Mouse (Mus musculus) hindbrain, postnatal 0 days (tissue): ENCODE measurements around the gene Urm1. TPM values are rescaled to one million over a fixed set of nuclear protein-coding genes. Genes with fewer than 3 reads are reported as not detected.

Experiments
- ATAC-seq: fragments of 200-750 bp; cut with Nextera tagmentation; 2 replicates; pipeline ENCODE4 v1.8.0; 2017; ENCODE audit warnings: mild to moderate bottlenecking, moderate TSS enrichment, moderate library complexity
- DNase-seq: peaks from one replicate; pipeline ENCODE4 v3.0.0-alpha.2; 2015; ENCODE audit warnings: low spot score
- H3K27ac ChIP-seq: fragments of 300-500 bp; sonication (generic); 2 replicates; pipeline ENCODE4 v1.5.1; 2014; ENCODE audit warnings: mild to moderate bottlenecking
- H3K27me3 ChIP-seq: fragments of 300-500 bp; sonication (generic); 2 replicates; pipeline ENCODE4 v1.6.1; 2014; ENCODE audit warnings: low read length, mixed read lengths; ENCODE audit not compliant: insufficient read depth
- H3K36me3 ChIP-seq: fragments of 300-500 bp; sonication (generic); 2 replicates; pipeline ENCODE4 v1.6.1; 2014; ENCODE audit warnings: low read length, mixed read lengths; ENCODE audit not compliant: insufficient read depth
- H3K4me1 ChIP-seq: fragments of 300-500 bp; sonication (generic); 2 replicates; pipeline ENCODE4 v1.6.1; 2014; ENCODE audit warnings: antibody characterized with exemption, low read length, mixed read lengths; ENCODE audit not compliant: insufficient read depth
- H3K4me2 ChIP-seq: fragments of 300-500 bp; sonication (generic); 2 replicates; pipeline ENCODE4 v1.6.1; 2014; ENCODE audit warnings: low read depth, mild to moderate bottlenecking, low read length, moderate library complexity, mixed read lengths
- H3K4me3 ChIP-seq: fragments of 300-500 bp; sonication (generic); 2 replicates; pipeline ENCODE4 v1.5.1; 2014; ENCODE audit warnings: low read length
- H3K9ac ChIP-seq: fragments of 300-500 bp; sonication (generic); replicated peaks from 2 replicates; pipeline ENCODE4 v1.6.1; 2014; ENCODE audit warnings: mild to moderate bottlenecking, low read length, moderate library complexity, mixed read lengths
- H3K9me3 ChIP-seq: fragments of 300-500 bp; sonication (generic); 2 replicates; pipeline ENCODE4 v1.6.1; 2016; ENCODE audit warnings: low read length, mixed read lengths
- CTCF ChIP-seq: IDR thresholded peaks from 2 replicates; pipeline ENCODE4 v1.5.1; 2016; ENCODE audit warnings: antibody characterized with exemption, control low read depth, low read depth
- WGBS: fragments of 180-500 bp; shearing (Covaris S2); extraction: QIAGEN DNeasy Blood & Tissue Kit; methylation state at CpG from one replicate; pipeline ENCODE4 v1.1.7; 2014; 5-methylcytosine and 5-hydroxymethylcytosine counted together
- polyA plus RNA-seq: library from polyadenylated mRNA; unstranded; fragments of >200 nt; fragmentation: Nextera tagmentation; extraction: Ambion mirVana; gene quantifications from 2 replicates; pipeline ENCODE4 v1.2.1, GENCODE M21; 2015
- total RNA-seq: library from RNA; depleted of rRNA; stranded (reverse); fragments of >200 nt; gene quantifications from 2 replicates; pipeline ENCODE4 v1.2.3, GENCODE M21; 2014

Gene Urm1
- total and polyA plus RNA-seq, 2 experiments from 2014 or later: 29.3 to 70.7 TPM

DNA sequence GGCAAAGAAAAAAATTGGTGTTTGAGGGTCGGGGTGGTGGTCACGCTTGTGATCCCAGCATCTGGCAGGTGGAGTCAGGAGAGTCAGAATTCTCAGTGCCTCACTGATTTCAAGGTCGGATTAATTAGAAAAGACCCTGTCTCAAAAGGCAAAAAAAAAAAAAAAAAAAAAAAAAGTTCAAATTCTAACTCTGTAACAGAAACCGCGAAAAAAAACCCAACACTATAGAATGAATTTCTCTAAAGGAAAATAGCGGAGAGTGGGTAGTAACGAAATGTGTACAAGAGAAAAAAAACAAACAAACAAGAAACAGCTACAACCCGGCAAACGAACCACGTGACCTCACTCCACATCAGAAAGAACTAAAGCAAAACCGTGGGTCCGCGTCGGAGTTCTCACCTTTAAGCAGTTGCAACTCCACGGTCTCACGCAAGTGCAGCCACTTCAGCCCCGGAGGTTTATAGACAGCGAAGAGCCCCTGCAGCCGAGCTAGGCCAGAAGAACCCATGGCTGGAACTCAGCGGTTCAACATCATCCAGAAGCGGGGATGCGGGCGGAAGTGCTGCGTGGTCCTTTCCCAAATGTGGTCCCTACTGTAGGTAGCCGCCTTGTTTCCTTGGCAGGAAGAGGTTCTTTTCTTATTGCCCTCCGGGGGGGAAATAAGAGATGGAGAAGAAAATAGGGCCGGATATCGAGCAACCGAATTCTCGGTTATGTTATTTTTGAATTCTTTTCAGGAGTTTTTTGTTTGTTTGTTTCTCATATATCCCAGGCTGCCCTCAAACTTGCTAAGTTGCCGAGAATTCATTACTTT is 32.6 kb upstream of the Urm1 start, which contains the start of gene Coq4:
TSS of gene Coq4 (plus strand) at position 390 of the 814 bp plus-strand sequence.
- H3K9me3 ChIP-seq: no peaks in the 10 kb centered on the region
- H3K4me2 ChIP-seq: peak within 1 kb of the TSS; percentile 86
- peak within 1 kb of the TSS; percentile 64 for H3K9ac ChIP-seq
- DNase-seq (peak; percentile 96), ATAC-seq (peak; percentile 91)
- H3K27ac ChIP-seq: peak within 1 kb of the TSS; percentile 75
- H3K27me3 ChIP-seq: no peaks in the 10 kb centered on the region
- TF ChIP-seq CTCF: no peak
- no peaks in the 10 kb centered on the region for H3K4me1 ChIP-seq
- peak within 1 kb of the TSS; percentile 62 for H3K4me3 ChIP-seq
- WGBS: 2% methylated on average over 31 of the region's 31 CpGs
- peaks cover 42% of the 10 kb centered on the region for H3K36me3 ChIP-seq

DNA sequence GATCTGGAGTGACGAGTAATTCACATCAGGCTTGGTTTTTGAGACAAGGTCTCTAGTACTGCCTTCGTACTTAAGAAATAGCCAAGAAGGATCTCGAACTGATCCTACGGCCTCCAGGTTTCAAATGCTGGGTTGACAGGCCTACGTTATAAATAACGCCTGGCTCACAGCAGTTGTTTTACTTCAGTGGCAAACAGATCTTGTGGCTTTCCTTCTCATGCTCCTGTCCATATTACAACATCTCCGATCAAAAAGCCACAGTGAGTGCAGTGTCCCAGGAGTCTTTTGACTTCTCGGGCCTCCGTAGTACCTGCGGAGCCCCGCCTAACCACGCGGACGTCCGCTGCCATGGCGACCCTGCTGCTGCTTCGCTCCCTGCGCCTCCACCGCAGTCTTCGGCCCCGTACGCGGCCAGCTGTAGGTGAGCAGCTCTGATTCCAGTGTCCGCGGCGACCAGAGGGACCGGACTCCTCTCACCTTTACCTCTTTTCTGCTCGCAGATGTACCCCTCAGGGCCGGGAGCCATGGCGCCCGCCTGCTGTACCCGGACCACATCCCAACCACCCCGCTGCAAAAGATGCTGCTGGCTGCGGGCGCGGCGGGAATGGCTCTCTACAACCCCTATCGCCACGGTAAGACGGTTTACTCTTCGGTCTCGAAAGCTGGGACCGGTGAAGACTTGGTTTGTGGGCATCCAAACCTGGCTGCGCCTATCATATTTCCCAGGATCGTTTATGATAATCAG is 31.8 kb upstream of the Urm1 start, which contains the start of gene Trub2:
TSS of gene Trub2 (minus strand) at position 566 of the 745 bp plus-strand sequence.
- ATAC-seq: peak; percentile 79

DNA sequence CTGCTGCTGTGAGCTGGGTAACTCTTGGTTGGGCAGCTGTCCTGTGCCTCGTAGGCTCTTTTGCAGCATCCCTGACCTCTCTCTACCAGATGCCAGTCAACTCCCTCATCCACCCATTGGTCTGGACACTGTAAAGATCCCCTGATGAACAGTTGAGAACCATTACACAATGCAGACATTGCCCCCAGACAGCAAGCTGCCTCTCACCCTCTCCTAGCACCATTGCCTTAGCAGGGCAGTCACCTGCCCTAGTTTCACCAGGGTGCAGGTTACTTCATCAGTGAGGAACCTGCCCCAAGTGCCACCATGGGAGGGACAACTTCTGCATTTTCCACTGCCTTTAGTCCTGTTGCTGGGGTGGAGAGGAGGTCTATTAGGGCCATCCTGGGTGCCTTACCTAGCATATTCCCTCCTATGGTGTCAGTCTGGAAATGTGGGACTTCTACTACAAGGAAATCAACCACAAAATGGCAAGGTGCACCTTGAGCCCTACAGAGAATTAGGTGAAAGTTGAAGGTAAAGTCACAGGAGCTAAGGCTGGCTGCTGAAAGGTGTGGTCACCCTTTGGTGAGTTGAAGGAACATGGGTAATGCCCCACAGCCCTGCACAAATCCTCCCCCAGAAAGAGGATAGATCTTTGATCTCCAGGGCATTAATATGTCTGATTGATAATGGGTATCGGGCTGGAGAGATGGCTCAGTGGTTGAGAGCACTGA is 26.9 kb upstream of the Urm1 start:
- Histone ChIP-seq H3K27ac (no peak overlapping the region), H3K9me3 (no peaks in the 10 kb centered on the region), H3K4me1 (no peaks in the 10 kb centered on the region), H3K36me3 (peaks cover 36% of the 10 kb centered on the region; the same call in 1 of the 2 replicates), H3K4me3 (no peak overlapping the region), H3K4me2 (no peak overlapping the region), H3K9ac (no peak overlapping the region), H3K27me3 (no peaks in the 10 kb centered on the region)
- TF ChIP-seq CTCF: no peak
- ATAC-seq (no peak), DNase-seq (no peak)
- WGBS: 96% methylated on average over 2 of the region's 2 CpGs

More for the DNA sequence above, 31.8 kb upstream of the Urm1 start, which contains the start of gene Trub2:
- Histone ChIP-seq H3K27ac (peak within 1 kb of the TSS; percentile 75), H3K4me1 (no peaks in the 10 kb centered on the region), H3K9me3 (no peaks in the 10 kb centered on the region), H3K27me3 (no peaks in the 10 kb centered on the region), H3K4me3 (peak within 1 kb of the TSS; percentile 62), H3K9ac (peak within 1 kb of the TSS; percentile 64), H3K36me3 (peaks cover 34% of the 10 kb centered on the region), H3K4me2 (peak within 1 kb of the TSS; percentile 86)
- peak; percentile 85 for DNase-seq
- TF ChIP-seq CTCF: no peak
- 2% methylated on average over 45 of the region's 45 CpGs for whole genome bisulfite sequencing

DNA sequence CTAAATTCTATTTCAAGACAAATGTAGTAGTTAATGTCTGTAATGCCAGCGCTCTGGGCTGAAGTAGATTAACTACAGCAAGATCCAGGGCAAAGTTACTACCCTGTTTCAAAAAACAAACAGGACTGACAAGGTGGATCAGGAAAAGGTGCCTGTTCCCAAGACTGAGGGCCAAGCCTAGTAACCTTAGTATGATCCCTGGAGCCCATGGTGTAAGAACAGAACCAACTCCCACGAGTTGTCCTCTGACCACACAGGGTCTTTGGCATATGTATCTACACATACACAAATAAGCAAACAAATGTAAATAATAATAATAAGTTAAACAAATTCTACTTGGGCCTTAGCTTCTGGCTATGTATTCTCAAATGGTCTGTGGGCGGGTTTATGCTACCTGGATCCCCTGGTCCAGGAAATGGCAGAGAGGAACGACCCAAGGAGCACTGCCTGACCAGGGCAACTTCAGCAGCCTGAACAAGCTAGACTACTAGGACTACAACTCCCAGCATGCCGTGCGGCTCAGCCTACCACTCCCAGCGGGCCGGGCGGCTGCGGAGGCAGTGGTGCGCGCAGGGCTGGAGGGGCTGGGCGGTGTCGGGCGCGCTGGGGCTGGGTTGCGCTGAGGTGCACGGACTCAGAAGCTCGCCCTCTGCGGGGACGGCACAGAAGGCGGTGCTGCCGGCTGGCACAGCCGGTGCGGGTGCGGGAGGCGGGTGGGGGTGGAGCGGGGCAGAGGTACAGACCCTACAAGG is 17.6 kb upstream of the Urm1 start, which contains the start of gene Slc27a4:
TSS of gene Slc27a4 (plus strand) at position 560 of the 752 bp plus-strand sequence.
- 5% methylated on average over 28 of the region's 28 CpGs for WGBS
- peak within 1 kb of the TSS; percentile 75 for H3K4me2 ChIP-seq
- H3K27ac ChIP-seq: peak within 1 kb of the TSS; percentile 91
- no peak for TF ChIP-seq CTCF
- DNase-seq: peak; percentile 96
- ATAC-seq: peak; percentile 96
- H3K4me1 ChIP-seq: peaks cover 11% of the 10 kb centered on the region
- peak within 1 kb of the TSS; percentile 92 for H3K4me3 ChIP-seq
- H3K9me3 ChIP-seq: no peaks in the 10 kb centered on the region
- H3K27me3 ChIP-seq: no peaks in the 10 kb centered on the region
- peaks cover 30% of the 10 kb centered on the region for H3K36me3 ChIP-seq
- H3K9ac ChIP-seq: peak within 1 kb of the TSS; percentile 94

DNA sequence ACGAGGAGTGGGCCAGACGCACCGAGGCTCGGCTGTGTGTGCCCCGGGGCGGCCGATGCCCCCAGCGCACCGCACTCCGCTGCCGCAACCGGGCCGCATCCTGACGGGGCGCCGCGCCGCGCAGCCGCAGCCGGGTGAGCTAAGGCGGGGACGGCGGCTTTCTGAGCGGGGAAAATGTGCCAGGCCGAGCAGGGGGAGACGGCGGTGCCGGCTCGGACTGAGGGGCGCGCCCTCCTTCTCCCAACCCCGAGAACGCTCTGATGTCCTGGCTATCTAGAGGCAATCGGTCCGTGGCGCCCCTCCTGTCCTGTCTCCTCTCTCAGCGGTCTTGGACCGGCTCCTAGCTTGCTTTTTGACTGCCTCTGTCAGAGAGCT is 17.1 kb upstream of the Urm1 start:
- under 1% methylated on average over 34 of the region's 39 CpGs for WGBS
- no peak for DNase-seq
- ATAC-seq: peak; percentile 85; the same call in 1 of the 2 replicates
- no peak for TF ChIP-seq CTCF
- peak overlapping the region; percentile 91 for H3K27ac ChIP-seq
- peaks cover 11% of the 10 kb centered on the region for H3K4me1 ChIP-seq
- peak overlapping the region; percentile 75 for H3K4me2 ChIP-seq
- peaks cover 35% of the 10 kb centered on the region for H3K36me3 ChIP-seq
- H3K9ac ChIP-seq: peak overlapping the region; percentile 94
- H3K4me3 ChIP-seq: peak overlapping the region; percentile 92
- no peaks in the 10 kb centered on the region for H3K9me3 ChIP-seq
- no peaks in the 10 kb centered on the region for H3K27me3 ChIP-seq
